Mouse (Mus musculus) forebrain, embryonic 16.5 days (tissue): ENCODE data around the gene Gm5861. TPM values are rescaled to one million over a fixed set of nuclear protein-coding genes. Genes with fewer than 3 reads are reported as not detected.
"Not testable (repeated sequence)": the region's sequence is repeated elsewhere in the genome, so short reads cannot be mapped to it uniquely, and the experiment has no call there.

Source experiments
- ATAC-seq: fragments of 200-750 bp; cut with Nextera tagmentation; 2 replicates; pipeline ENCODE4 v1.8.0; 2017; ENCODE audit warnings: mild to moderate bottlenecking, moderate library complexity
- H3K27ac ChIP-seq: fragments of 300-500 bp; sonication (generic); 2 replicates; pipeline ENCODE4 v1.5.1; 2014; ENCODE audit warnings: low read length, control low read depth
- H3K27me3 ChIP-seq: fragments of 300-500 bp; sonication (generic); replicated peaks from 2 replicates; pipeline ENCODE4 v1.6.1; 2014; ENCODE audit warnings: low read length; ENCODE audit not compliant: control insufficient read depth, insufficient read depth
- H3K36me3 ChIP-seq: fragments of 300-500 bp; sonication (generic); 2 replicates; pipeline ENCODE4 v1.6.1; 2014; ENCODE audit not compliant: control insufficient read depth, insufficient read depth
- H3K4me1 ChIP-seq: fragments of 300-500 bp; sonication (generic); replicated peaks from 2 replicates; pipeline ENCODE4 v1.6.1; 2014; ENCODE audit warnings: low read length; ENCODE audit not compliant: control insufficient read depth, insufficient read depth
- H3K4me2 ChIP-seq: fragments of 300-500 bp; sonication (generic); 2 replicates; pipeline ENCODE4 v1.6.1; 2014; ENCODE audit warnings: mild to moderate bottlenecking, low read length, control low read depth
- H3K4me3 ChIP-seq: fragments of 300-500 bp; sonication (generic); replicated peaks from 2 replicates; pipeline ENCODE4 v1.5.1; 2014; ENCODE audit warnings: mild to moderate bottlenecking, low read length, control low read depth
- H3K9ac ChIP-seq: fragments of 300-500 bp; sonication (generic); replicated peaks from 2 replicates; pipeline ENCODE4 v1.6.1; 2014; ENCODE audit warnings: low read depth, low read length, control low read depth
- H3K9me3 ChIP-seq: fragments of 300-500 bp; sonication (generic); 2 replicates; pipeline ENCODE4 v1.6.1; 2016; ENCODE audit warnings: low read length; ENCODE audit not compliant: control insufficient read depth
- WGBS: fragments of 180-500 bp; shearing (Covaris S2); extraction: QIAGEN DNeasy Blood & Tissue Kit; methylation state at CpG from one replicate; pipeline ENCODE4 v1.1.7; 2014; 5-methylcytosine and 5-hydroxymethylcytosine counted together
- polyA plus RNA-seq: library from polyadenylated mRNA; unstranded; fragments of >200 nt; fragmentation: Nextera tagmentation; extraction: Ambion mirVana; gene quantifications from 2 replicates; pipeline ENCODE4 v1.2.1, GENCODE M21; 2015

Gene Gm5861
- not detected in 2 replicates for polyA plus RNA-seq

GRCm38 (mm10) chr5:11182772-11183171 is at the start of gene Gm5861:
TSS of gene Gm5861 (plus strand) at chr5:11183072.
- H3K9me3 ChIP-seq, H3K4me1 ChIP-seq, H3K27ac ChIP-seq, H3K27me3 ChIP-seq, H3K4me2 ChIP-seq, H3K9ac ChIP-seq, H3K36me3 ChIP-seq, ATAC-seq, H3K4me3 ChIP-seq: not testable (repeated sequence)
- 63% methylated on average over 2 of the region's 3 CpGs for WGBS

- ATAC-seq, H3K9ac ChIP-seq, H3K4me1 ChIP-seq, H3K36me3 ChIP-seq, H3K27me3 ChIP-seq, H3K4me2 ChIP-seq, H3K4me3 ChIP-seq, H3K27ac ChIP-seq, H3K9me3 ChIP-seq: not testable (repeated sequence)
- 95% methylated on average over 12 of the region's 12 CpGs for whole genome bisulfite sequencing
Observed at GRCm38 (mm10) chr5:11138031-11138430, 44.8 kb upstream of the Gm5861 start.

Other genes starting within 250 kb of the Gm5861 start
- not detected in 2 replicates for gene Gm8871, start 235.3 kb upstream of the Gm5861 start, polyA plus RNA-seq
- not detected in 2 replicates for gene Gm8857, start 235.3 kb upstream of the Gm5861 start, polyA plus RNA-seq
- gene Gm8879, start 55.4 kb upstream of the Gm5861 start, polyA plus RNA-seq, result not detected in 2 replicates
- gene Gm8890, start 73.0 kb downstream of the Gm5861 start, polyA plus RNA-seq, result not detected in 2 replicates
- not detected in 2 replicates for gene Speer1, start 158.4 kb downstream of the Gm5861 start, polyA plus RNA-seq
- not detected in 2 replicates for gene Gm8897, start 233.3 kb downstream of the Gm5861 start, polyA plus RNA-seq